Mouse (Mus musculus) intestine, postnatal 0 days (tissue): ENCODE data around the gene Gm43738. TPM values are rescaled to one million over a fixed set of nuclear protein-coding genes. Genes with fewer than 3 reads are reported as not detected.
A peak's percentile ranks its signal among the peaks of the same experiment; 100 is the strongest.
"Not testable (repeated sequence)": the region's sequence is repeated elsewhere in the genome, so short reads cannot be mapped to it uniquely, and the experiment has no call there.

ENCODE experiments used
- ATAC-seq: fragments of 200-750 bp; cut with Nextera tagmentation; 2 replicates; pipeline ENCODE4 v1.8.0; 2017; ENCODE audit warnings: mild to moderate bottlenecking, moderate TSS enrichment, moderate library complexity
- H3K27ac ChIP-seq: fragments of 300-500 bp; sonication (generic); 2 replicates; pipeline ENCODE4 v1.5.1; 2014; ENCODE audit warnings: mild to moderate bottlenecking, low read depth, low read length, moderate library complexity
- H3K27me3 ChIP-seq: fragments of 300-500 bp; sonication (generic); replicated peaks from 2 replicates; pipeline ENCODE4 v1.6.1; 2014; ENCODE audit warnings: low read length, mixed read lengths; ENCODE audit not compliant: control insufficient read depth, insufficient read depth
- H3K36me3 ChIP-seq: fragments of 300-500 bp; sonication (generic); 2 replicates; pipeline ENCODE4 v1.6.1; 2014; ENCODE audit warnings: mild to moderate bottlenecking, moderate library complexity; ENCODE audit not compliant: control insufficient read depth, insufficient read depth
- H3K4me1 ChIP-seq: fragments of 300-500 bp; sonication (generic); replicated peaks from 2 replicates; pipeline ENCODE4 v1.6.1; 2014; ENCODE audit warnings: antibody characterized with exemption, low read length, mixed read lengths; ENCODE audit not compliant: control insufficient read depth, insufficient read depth
- H3K4me2 ChIP-seq: fragments of 300-500 bp; sonication (generic); replicated peaks from 2 replicates; pipeline ENCODE4 v1.6.1; 2014; ENCODE audit warnings: low read depth, mild to moderate bottlenecking, moderate library complexity
- H3K4me3 ChIP-seq: fragments of 300-500 bp; sonication (generic); 2 replicates; pipeline ENCODE4 v1.5.1; 2014; ENCODE audit warnings: low read depth, low read length
- H3K9ac ChIP-seq: fragments of 300-500 bp; sonication (generic); 2 replicates; pipeline ENCODE4 v1.6.1; 2014; ENCODE audit warnings: mild to moderate bottlenecking, low read depth, low read length
- H3K9me3 ChIP-seq: fragments of 300-500 bp; sonication (generic); 2 replicates; pipeline ENCODE4 v1.6.1; 2016; ENCODE audit warnings: mixed run types; ENCODE audit not compliant: control insufficient read depth
- CTCF ChIP-seq: sonication (generic); IDR thresholded peaks from 2 replicates; pipeline ENCODE4 v1.5.1; 2016; ENCODE audit warnings: low read depth, mild to moderate bottlenecking, control low read depth, antibody characterized with exemption, moderate library complexity
- WGBS: fragments of 180-500 bp; shearing (Covaris S2); extraction: QIAGEN DNeasy Blood & Tissue Kit; methylation state at CpG from one replicate; pipeline ENCODE4 v1.1.7; 2014; 5-methylcytosine and 5-hydroxymethylcytosine counted together
- polyA plus RNA-seq: library from polyadenylated mRNA; unstranded; fragments of >200 nt; fragmentation: Nextera tagmentation; extraction: Ambion mirVana; gene quantifications from 2 replicates; pipeline ENCODE4 v1.2.1, GENCODE M21; 2015

Gm43738 gene
- polyA plus RNA-seq, 1 experiment from 2014 or later, result not detected

DNA sequence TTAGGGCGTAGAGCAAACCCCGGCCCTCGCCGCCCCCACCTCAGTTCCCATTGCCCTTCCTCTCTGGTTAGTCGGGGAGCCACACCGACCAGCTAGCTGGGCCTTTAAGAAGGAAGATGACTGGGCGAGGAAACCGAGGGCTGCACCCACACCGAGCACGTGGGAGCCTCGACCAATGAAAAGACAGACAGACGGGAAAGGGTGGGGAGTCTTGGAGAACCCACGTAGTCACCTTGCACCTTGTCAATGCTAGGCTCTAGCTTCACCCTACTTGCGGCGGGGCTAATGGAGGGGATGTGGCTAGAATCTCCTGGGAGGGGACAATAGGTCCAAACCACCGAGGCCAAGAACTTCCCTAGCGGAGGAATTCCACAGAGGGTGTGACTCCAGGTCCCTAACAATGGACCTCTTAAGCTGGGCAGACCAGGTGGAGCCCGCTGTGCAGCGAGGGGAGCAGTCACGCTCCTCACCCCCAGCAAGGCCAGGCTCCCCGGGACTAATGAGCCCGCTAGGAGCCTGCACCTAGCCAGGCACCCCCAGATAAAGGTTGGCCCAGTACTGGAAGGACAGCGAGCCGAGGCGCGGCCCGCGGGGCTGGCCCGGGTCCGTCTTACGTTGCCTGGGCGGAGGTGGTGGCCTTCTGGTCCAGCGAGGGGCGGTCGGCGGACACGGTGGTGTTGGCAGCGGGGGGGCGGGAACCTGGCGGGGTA is 10.9 kb downstream of the Gm43738 start:
- peaks cover 16% of the 10 kb centered on the region; the same call in 1 of the 2 replicates for H3K36me3 ChIP-seq
- ATAC-seq, result peak; percentile 88
- H3K27me3 ChIP-seq, result no peaks in the 10 kb centered on the region
- H3K27ac ChIP-seq, result peak overlapping the region; percentile 92
- H3K4me1 ChIP-seq, result peaks cover 11% of the 10 kb centered on the region; the same call in 1 of the 2 replicates
- TF ChIP-seq CTCF, result no peak
- H3K4me2 ChIP-seq, result peak overlapping the region; percentile 100
- WGBS, result under 1% methylated on average over 39 of the region's 40 CpGs
- no peaks in the 10 kb centered on the region for H3K9me3 ChIP-seq
- H3K4me3 ChIP-seq, result peak overlapping the region; percentile 64
- H3K9ac ChIP-seq, result peak overlapping the region; percentile 76

DNA sequence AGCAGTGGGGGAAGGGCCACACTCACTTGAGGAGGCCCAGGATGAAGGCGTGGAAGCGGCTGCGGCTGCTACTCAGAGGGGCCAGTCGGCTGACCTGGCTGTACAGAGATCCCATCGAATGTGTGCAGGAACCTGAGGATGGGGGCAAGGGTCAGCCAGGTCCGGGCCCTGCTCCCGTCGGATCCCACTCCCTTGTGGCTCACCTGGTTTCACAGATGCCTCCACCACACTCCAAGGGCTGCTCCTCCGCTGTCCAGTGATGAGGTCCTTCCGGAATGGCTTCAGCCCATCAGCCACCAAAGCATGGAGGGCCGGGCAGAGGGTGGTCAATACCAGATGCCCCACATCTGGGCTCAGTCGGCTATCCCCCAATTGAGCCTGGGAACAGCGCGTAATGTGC is 11.9 kb downstream of the Gm43738 start:
- Histone ChIP-seq H3K9me3 (no peaks in the 10 kb centered on the region), H3K4me2 (peak overlapping the region; percentile 100), H3K4me1 (peaks cover 11% of the 10 kb centered on the region; the same call in 1 of the 2 replicates), H3K36me3 (peaks cover 14% of the 10 kb centered on the region; the same call in 1 of the 2 replicates), H3K4me3 (peak overlapping the region; percentile 64), H3K9ac (0 out of 2 replicates have a peak overlapping the region, but pooled peaks have one; percentile 76), H3K27me3 (no peaks in the 10 kb centered on the region), H3K27ac (0 out of 2 replicates have a peak overlapping the region, but pooled peaks have one; percentile 92)
- WGBS, result 42% methylated on average over 14 of the region's 14 CpGs
- ATAC-seq, result no peak
- TF ChIP-seq CTCF, result no peak

DNA sequence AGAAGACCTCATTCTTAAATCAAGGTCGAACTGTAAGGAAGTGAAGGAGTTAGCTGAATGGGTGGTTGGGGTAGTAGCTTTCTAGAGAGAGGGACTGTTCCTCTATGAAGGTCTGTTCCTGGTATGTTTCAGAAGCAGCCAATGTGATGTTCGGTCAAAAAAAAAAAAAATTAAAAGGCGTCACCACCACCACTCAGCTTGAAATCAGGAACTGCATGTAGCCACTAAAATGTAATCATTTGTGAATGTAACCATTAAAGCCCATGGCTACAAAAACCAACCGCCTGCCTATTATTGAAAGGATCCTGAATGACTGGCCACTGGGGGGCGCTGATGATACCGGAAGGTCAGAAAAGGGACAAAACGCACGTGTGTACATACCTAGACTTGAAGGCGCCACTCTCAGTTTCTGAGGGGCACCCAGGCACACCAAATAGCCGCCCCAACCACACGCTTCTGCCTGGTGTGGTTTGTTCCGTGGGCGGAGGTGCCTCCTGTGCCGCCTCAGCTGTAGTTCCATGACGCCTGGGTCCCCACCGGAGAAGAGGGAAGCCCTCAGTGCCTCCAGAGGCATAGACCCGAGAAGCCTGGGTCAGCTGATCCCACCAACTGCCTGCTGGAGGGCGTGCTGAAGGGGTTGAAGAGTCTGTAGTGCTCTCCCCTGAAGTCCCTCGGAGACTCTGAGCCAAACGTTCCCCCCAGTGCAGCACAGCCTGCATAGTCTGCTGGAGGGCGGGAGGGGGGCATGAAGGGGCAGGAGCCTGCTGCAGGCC is 13.4 kb downstream of the Gm43738 start:
- Histone ChIP-seq H3K9ac (no peak overlapping the region), H3K9me3 (no peaks in the 10 kb centered on the region), H3K27me3 (no peaks in the 10 kb centered on the region), H3K27ac (no peak overlapping the region), H3K36me3 (peaks cover 16% of the 10 kb centered on the region; the same call in 1 of the 2 replicates), H3K4me2 (peak overlapping the region; percentile 50), H3K4me1 (peaks cover 11% of the 10 kb centered on the region; the same call in 1 of the 2 replicates), H3K4me3 (no peak overlapping the region)
- peak; percentile 85 for TF ChIP-seq CTCF
- 28% methylated on average over 21 of the region's 21 CpGs for WGBS
- ATAC-seq, result no peak

DNA sequence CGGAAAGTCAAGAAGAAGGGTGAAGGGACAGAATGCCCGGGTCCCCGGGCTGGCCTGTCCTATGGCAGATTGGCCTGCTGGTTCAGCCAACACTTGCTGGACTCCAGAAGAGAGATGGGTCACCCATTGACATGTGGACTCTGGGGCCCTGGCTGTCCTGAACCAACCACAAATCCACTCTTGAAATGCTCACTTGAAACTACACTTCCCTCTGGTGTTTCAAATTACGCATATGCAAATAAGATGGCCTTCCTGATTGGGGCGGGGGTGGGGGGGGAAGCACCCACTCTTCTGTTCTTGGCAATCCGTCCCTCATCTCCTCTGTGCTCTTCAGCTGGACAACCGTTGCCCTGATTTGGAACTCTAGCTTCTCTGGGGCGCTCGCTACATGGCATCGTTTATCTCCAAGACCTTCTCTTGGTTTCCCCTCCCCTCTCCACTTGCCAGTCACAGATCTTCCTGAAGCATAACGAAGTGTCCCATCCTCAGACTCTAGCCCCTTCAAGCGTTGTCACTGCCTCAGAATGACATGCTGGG is 16.2 kb downstream of the Gm43738 start:
- no peak overlapping the region for H3K4me3 ChIP-seq
- WGBS, result 82% methylated on average over 12 of the region's 12 CpGs
- TF ChIP-seq CTCF, result no peak

DNA sequence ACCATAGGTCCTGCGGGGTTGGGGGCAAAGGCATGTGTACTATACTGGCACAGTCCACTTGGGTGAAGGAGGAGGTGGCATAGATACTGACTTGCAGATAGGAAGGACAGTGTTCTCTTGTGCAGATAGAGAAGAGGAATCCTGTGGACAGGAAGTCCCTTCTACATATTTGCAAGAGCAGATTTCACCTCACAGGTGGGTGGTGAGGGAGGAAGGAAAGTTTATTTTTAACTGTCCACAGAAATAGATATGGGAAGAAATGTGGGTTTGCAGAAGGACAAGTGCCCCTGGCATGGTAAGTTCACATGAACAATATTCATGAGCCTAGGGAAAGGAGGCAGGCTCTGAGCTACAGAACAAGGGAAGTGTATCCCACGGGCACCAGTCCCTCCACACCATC is 16.8 kb downstream of the Gm43738 start:
- H3K9me3 ChIP-seq, result no peaks in the 10 kb centered on the region
- H3K4me1 ChIP-seq, result peaks cover 11% of the 10 kb centered on the region; the same call in 1 of the 2 replicates
- peaks cover 30% of the 10 kb centered on the region for H3K36me3 ChIP-seq
- no peak overlapping the region for H3K4me2 ChIP-seq
- 71% methylated on average over 2 of the region's 2 CpGs for WGBS
- H3K27me3 ChIP-seq, result no peaks in the 10 kb centered on the region
- H3K4me3 ChIP-seq, result no peak overlapping the region
- no peak overlapping the region for H3K27ac ChIP-seq
- no peak for TF ChIP-seq CTCF
- ATAC-seq, result no peak
- H3K9ac ChIP-seq, result no peak overlapping the region

More for the DNA sequence above, 16.2 kb downstream of the Gm43738 start:
- no peak for ATAC-seq
- H3K9ac ChIP-seq, result no peak overlapping the region
- no peak overlapping the region for H3K27ac ChIP-seq
- no peak overlapping the region for H3K4me2 ChIP-seq
- no peaks in the 10 kb centered on the region for H3K27me3 ChIP-seq
- H3K9me3 ChIP-seq, result no peaks in the 10 kb centered on the region
- peaks cover 11% of the 10 kb centered on the region; the same call in 1 of the 2 replicates for H3K4me1 ChIP-seq
- H3K36me3 ChIP-seq, result peaks cover 24% of the 10 kb centered on the region; the same call in 1 of the 2 replicates

DNA sequence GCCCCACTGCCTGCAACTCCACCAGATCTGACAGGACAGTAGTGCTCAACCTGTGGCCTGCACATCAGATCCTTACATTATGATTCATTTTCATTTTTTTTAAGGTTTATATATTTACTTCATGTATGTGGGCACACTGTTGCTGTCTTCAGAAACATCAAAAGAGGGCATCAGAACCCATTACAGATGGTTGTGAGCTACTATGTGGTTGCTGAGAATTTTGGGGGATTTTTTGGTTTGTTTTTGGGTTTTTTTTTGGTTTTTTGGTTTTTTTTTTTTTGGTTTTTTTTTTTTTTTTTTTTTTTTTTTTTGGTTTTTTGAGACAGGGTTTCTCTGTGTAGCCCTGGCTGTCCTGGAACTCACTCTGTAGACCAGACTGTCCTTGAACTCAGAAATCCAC is 18.6 kb downstream of the Gm43738 start:
- H3K27me3 ChIP-seq, H3K27ac ChIP-seq, H3K4me2 ChIP-seq, H3K4me1 ChIP-seq, ATAC-seq, H3K9ac ChIP-seq, H3K4me3 ChIP-seq, H3K9me3 ChIP-seq: not testable (repeated sequence)
- H3K36me3 ChIP-seq, result peaks cover 33% of the 10 kb centered on the region
